Mouse (Mus musculus) megakaryocyte, embryonic 14.5 days (primary cell): Measurements from ENCODE around the gene Shisa7.

Experiments
- FLI1 ChIP-seq: IDR thresholded peaks from 2 replicates; pipeline ENCODE4 v1.6.1; 2012; ENCODE audit warnings: low read length, inconsistent platforms, mixed read lengths
- GATA1 ChIP-seq: IDR thresholded peaks from 3 replicates; pipeline ENCODE4 v1.6.1; 2012; ENCODE audit warnings: mixed read lengths, low read length, inconsistent platforms, borderline replicate concordance

DNA sequence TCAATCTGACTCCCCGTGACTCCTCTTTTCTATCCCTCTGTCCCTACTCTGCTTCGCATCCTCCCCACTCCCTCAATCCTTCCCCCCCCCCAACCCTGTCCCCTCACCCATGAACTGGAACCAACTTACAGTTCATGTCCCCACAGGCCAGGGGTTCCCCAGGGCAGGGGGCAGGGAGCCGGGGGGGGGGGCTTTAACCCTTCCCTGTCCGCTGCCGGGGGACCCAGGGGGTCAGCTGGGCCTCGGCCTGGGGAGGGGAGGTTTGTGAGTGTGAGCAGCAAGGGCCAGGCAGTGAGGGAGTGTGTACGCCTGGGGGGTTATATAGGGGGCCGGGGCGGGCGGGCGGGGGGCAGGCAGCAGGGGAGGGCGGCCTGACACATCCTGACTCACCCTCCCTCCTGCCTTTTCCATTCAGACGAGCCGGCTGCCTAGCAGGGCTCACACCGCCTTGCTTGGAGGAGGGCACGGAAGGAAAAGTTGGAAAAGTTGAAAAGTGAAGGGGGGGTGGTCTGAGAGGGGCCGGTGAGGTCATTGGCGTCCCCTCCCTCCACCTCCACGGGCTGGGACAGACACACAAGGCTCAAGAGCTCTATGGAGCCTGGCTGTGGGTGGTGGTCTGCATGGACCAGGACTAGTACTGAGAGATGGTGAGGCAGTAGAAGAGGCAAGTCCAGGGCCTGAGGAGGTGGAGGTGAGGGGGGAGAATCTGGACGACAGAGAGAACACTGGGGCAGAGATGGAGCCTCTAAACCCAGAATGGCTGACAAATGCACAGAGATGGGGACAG, 66.5 kb downstream of the Shisa7 start:
- no peak for TF ChIP-seq GATA1
- no peak for TF ChIP-seq FLI1
